Mouse (Mus musculus) mouse embryonic stem cell (cell line): Measurements from ENCODE around the gene Ackr2.

Source experiments
- in situ Hi-C, 2 experiments: fragments of 300-500 bp; cut with MboI; formaldehyde crosslinking; loops; 1 replicate in 1 of 2; 3 replicates in 1 of 2; pipeline ENCODE4 v1.14.3; 2019 to 2020; ENCODE audit warnings: low sequenced_read_pairs in 2 of 2, low pct_unique_long_range_greater_than_20kb in 1 of 2, mixed read lengths in 1 of 2; ENCODE audit not compliant: unreplicated experiment in 1 of 2

Ackr2 gene

GRCm38 (mm10) chr9:121943628-121944027, 45.5 kb downstream of the Ackr2 start:
- in situ Hi-C loops, result no loop called here

GRCm38 (mm10) chr9:121947784-121948183, 49.6 kb downstream of the Ackr2 start:
- in situ Hi-C loops, result no loop called here

- in situ Hi-C loops, result no loop called here
Measured at GRCm38 (mm10) chr9:121948431-121948830, 50.3 kb downstream of the Ackr2 start.

GRCm38 (mm10) chr9:121950418-121951113, 52.4 kb downstream of the Ackr2 start, which contains the start of gene Fam198a:
Gene Fam198a, plus strand, starts transcription at chr9:121950988.
- in situ Hi-C loops, result no loop called here

GRCm38 (mm10) chr9:121951114-121951423, 52.9 kb downstream of the Ackr2 start:
- in situ Hi-C loops, result no loop called here

GRCm38 (mm10) chr9:121952596-121952995, 54.4 kb downstream of the Ackr2 start:
- in situ Hi-C loops, result no loop called here

GRCm38 (mm10) chr9:121959966-121960635, 61.9 kb downstream of the Ackr2 start:
- in situ Hi-C loops, result no loop called here
